Mouse (Mus musculus): ENCODE measurements at regions not wholly inside any gene's neighbourhood (a gene's known extent, or its start where the extent isn't known, plus 50 kb on each side); places are given as distances from the start of the nearest gene placed in this dataset.

- Histone ChIP-seq H3K9ac (ENCODE audit: insufficient read depth, low read depth) (no peak overlapping the region), H3K4me2 (ENCODE audit: insufficient read depth, low read depth, poor library complexity, severe bottlenecking) (peak overlapping the region; percentile 62), H3K79me2 (replicated peaks; ENCODE audit: control insufficient read depth, extremely low read depth, insufficient read depth, poor library complexity, severe bottlenecking) (no peaks in the 10 kb centered on the region), H3K36me3 (replicated peaks in 1 of 2; ENCODE audit: control insufficient read depth in 1 of 2, insufficient read depth in 1 of 2, low read length in 1 of 2) (no peaks in the 10 kb centered on the region), H3K9me3 (replicated peaks; ENCODE audit: low read length) (no peaks in the 10 kb centered on the region), H3K27ac (ENCODE audit: insufficient read depth, low read depth) (no peak overlapping the region), H3K4me3 (replicated peaks in 1 of 3; ENCODE audit: low read depth in 2 of 3, low read length in 2 of 3, poor library complexity in 1 of 3) (peak overlapping the region in 1 of 3 experiments; percentile 29), H3K27me3 (replicated peaks) (no peaks in the 10 kb centered on the region), H3K4me1 (ENCODE audit: control insufficient read depth in 1 of 2, insufficient read depth in 2 of 2) (peaks cover 0 to 22% of the 10 kb centered on the region in 2 experiments; a peak in 2 of 4 replicates)
- TF ChIP-seq JUN (IDR thresholded peaks at IDR 0.05; ENCODE audit: insufficient read depth, low read depth, low read length) (no peak), USF1 (IDR thresholded peaks at IDR 0.05; ENCODE audit: low read depth, low read length) (no peak), CHD2 (IDR thresholded peaks at IDR 0.05; ENCODE audit: low read length) (no peak), NRF1 (IDR thresholded peaks at IDR 0.05; ENCODE audit: low read depth, low read length) (no peak), GABPA (IDR thresholded peaks at IDR 0.05; ENCODE audit: insufficient replicate concordance, low read depth, low read length) (no peak), NELFE (IDR thresholded peaks at IDR 0.05; ENCODE audit: low read depth, low read length) (no peak), ELF1 (IDR thresholded peaks at IDR 0.05; ENCODE audit: low read depth, low read length) (no peak), HCFC1 (IDR thresholded peaks at IDR 0.05; ENCODE audit: low read depth, low read length) (no peak), ZC3H11A (IDR thresholded peaks at IDR 0.05; ENCODE audit: low read depth, low read length) (no peak), PAX5 (IDR thresholded peaks at IDR 0.05; ENCODE audit: low read length) (no peak), USF2 (conservative IDR thresholded peaks at IDR 0.05; ENCODE audit: low read depth, low read length) (no peak), ZNF384 (IDR thresholded peaks at IDR 0.05; ENCODE audit: low read depth, low read length) (no peak), ZMIZ1 (IDR thresholded peaks at IDR 0.05; ENCODE audit: low read depth, low read length) (no peak), ZKSCAN1 (IDR thresholded peaks at IDR 0.05; ENCODE audit: borderline replicate concordance, low read depth, low read length) (no peak), SIN3A (IDR thresholded peaks at IDR 0.05; ENCODE audit: low read length) (no peak), SMC3 (IDR thresholded peaks at IDR 0.05; ENCODE audit: low read depth, low read length) (no peak), MAFK (IDR thresholded peaks at IDR 0.05; ENCODE audit: insufficient replicate concordance, low read length) (no peak), MYC (IDR thresholded peaks at IDR 0.05; ENCODE audit: low read depth, low read length) (no peak)
- dilution Hi-C loops (cut with MboI; ENCODE audit: extremely low pct_ligation_motif_present, extremely low pct_unique_long_range_greater_than_20kb, low sequenced_read_pairs) = no loop called here
- in situ Hi-C loops (cut with MboI; ENCODE audit: low pct_ligation_motif_present, low pct_unique_long_range_greater_than_20kb, low sequenced_read_pairs) = no loop called here
- no peak for DNase-seq (ENCODE audit: extremely low read depth)
Measured at GRCm38 (mm10) chr10:23541914-23542313, 191.3 kb upstream of the Eya4 start.

GRCm38 (mm10) chr10:23534636-23535035, 184.1 kb upstream of the Eya4 start:
- Histone ChIP-seq H3K4me3 (replicated peaks in 1 of 3; ENCODE audit: low read depth in 2 of 3, low read length in 2 of 3, poor library complexity in 1 of 3) (no peak overlapping the region), H3K9ac (ENCODE audit: insufficient read depth, low read depth) (no peak overlapping the region), H3K4me1 (ENCODE audit: control insufficient read depth in 1 of 2, insufficient read depth in 2 of 2) (peaks cover 0 to 3% of the 10 kb centered on the region in 2 experiments; a peak in 2 of 4 replicates), H3K36me3 (replicated peaks in 1 of 2; ENCODE audit: control insufficient read depth in 1 of 2, insufficient read depth in 1 of 2, low read length in 1 of 2) (no peaks in the 10 kb centered on the region), H3K27me3 (replicated peaks) (no peaks in the 10 kb centered on the region), H3K9me3 (replicated peaks; ENCODE audit: low read length) (no peaks in the 10 kb centered on the region), H3K27ac (ENCODE audit: insufficient read depth, low read depth) (no peak overlapping the region), H3K79me2 (replicated peaks; ENCODE audit: control insufficient read depth, extremely low read depth, insufficient read depth, poor library complexity, severe bottlenecking) (no peaks in the 10 kb centered on the region), H3K4me2 (ENCODE audit: insufficient read depth, low read depth, poor library complexity, severe bottlenecking) (no peak overlapping the region)
- in situ Hi-C loops (cut with MboI; ENCODE audit: low pct_ligation_motif_present, low pct_unique_long_range_greater_than_20kb, low sequenced_read_pairs) (no loop called here), dilution Hi-C loops (cut with MboI; ENCODE audit: extremely low pct_ligation_motif_present, extremely low pct_unique_long_range_greater_than_20kb, low sequenced_read_pairs) (no loop called here)
- DNase-seq (ENCODE audit: extremely low read depth) = no peak
- TF ChIP-seq ZMIZ1 (IDR thresholded peaks at IDR 0.05; ENCODE audit: low read depth, low read length) (no peak), EP300 (IDR thresholded peaks at IDR 0.05; ENCODE audit: low read length) (no peak), RAD21 (IDR thresholded peaks at IDR 0.05; ENCODE audit: low read depth, low read length) (no peak), JUND (conservative IDR thresholded peaks at IDR 0.05; ENCODE audit: low read depth, low read length) (no peak), MEF2A (IDR thresholded peaks at IDR 0.05; ENCODE audit: borderline replicate concordance, low read depth, low read length) (no peak), MAZ (IDR thresholded peaks at IDR 0.05; ENCODE audit: low read depth, low read length) (no peak), JUN (IDR thresholded peaks at IDR 0.05; ENCODE audit: insufficient read depth, low read depth, low read length) (no peak), GABPA (IDR thresholded peaks at IDR 0.05; ENCODE audit: insufficient replicate concordance, low read depth, low read length) (no peak), KAT2A (IDR thresholded peaks at IDR 0.05; ENCODE audit: insufficient replicate concordance, low read length) (no peak), NELFE (IDR thresholded peaks at IDR 0.05; ENCODE audit: low read depth, low read length) (no peak), POLR2AphosphoS2 (IDR thresholded peaks at IDR 0.05; ENCODE audit: low read depth, low read length) (no peak), SIN3A (IDR thresholded peaks at IDR 0.05; ENCODE audit: low read length) (no peak), USF1 (IDR thresholded peaks at IDR 0.05; ENCODE audit: low read depth, low read length) (no peak), TBP (conservative IDR thresholded peaks at IDR 0.05; ENCODE audit: low read depth, low read length) (no peak), UBTF (IDR thresholded peaks at IDR 0.05; ENCODE audit: low read depth, low read length) (no peak), ELF1 (IDR thresholded peaks at IDR 0.05; ENCODE audit: low read depth, low read length) (no peak), ZC3H11A (IDR thresholded peaks at IDR 0.05; ENCODE audit: low read depth, low read length) (no peak), NRF1 (IDR thresholded peaks at IDR 0.05; ENCODE audit: low read depth, low read length) (no peak)

All from CH12.LX (cell line).